Mouse (Mus musculus): ENCODE data around the gene 1700074P13Rik. TPM values are rescaled to one million over a fixed set of nuclear protein-coding genes. Genes with fewer than 3 reads are reported as not detected.
"Not testable (repeated sequence)": the region's sequence is repeated elsewhere in the genome, so short reads cannot be mapped to it uniquely, and the experiment has no call there.

Gene 1700074P13Rik
- not detected for total RNA-seq (2021)

DNA sequence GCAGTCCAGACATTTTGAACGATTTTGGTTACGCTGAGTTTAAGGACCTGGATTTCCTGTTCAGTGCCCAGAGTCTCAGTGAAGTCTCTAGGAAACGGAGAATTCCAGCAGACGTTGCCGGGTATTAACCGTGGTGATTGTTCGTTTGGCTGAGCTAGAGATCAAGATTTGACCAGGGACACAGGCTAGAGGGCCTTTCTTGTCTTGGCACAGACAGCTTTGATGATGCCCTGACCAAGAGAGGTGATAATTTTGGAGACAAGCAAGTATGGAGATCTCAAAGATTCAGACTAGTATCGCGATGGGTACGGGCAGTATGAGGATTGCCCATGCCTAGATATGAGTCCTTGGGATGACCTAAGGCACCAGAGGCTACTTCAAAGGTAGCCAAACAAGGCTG is at the start of gene 1700074P13Rik:
1700074P13Rik (minus strand) TSS at position 101 of the 400 bp plus-strand sequence.
- intact Hi-C loops (cut with DNase I) = no loop called here
- DNase-seq (ENCODE audit: low spot score) = no peak

DNA sequence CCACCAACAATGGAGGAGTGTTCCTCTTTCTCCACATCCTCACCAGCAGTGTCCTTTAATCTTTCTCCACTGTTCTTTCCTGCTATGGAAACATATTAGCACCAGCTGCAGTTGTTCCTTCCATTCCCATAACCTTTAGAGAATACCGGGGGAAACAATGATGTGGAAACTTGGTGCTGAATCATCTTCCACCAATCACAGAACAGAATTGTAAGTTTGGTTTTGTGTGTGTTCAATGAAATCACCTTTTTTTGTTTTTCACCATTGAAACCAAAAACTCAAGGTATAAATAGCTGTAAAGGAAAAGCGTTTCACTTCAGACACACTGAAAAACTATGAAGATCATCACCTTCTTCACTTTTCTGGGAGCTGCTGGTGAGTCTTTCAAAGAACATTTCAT is 24.1 kb upstream of the 1700074P13Rik start, which contains the start of gene 1810009J06Rik:
1810009J06Rik (plus strand) TSS at position 301 of the 400 bp plus-strand sequence.
- intact Hi-C loops (cut with DNase I); DNase-seq (ENCODE audit: low spot score): not testable (repeated sequence)

DNA sequence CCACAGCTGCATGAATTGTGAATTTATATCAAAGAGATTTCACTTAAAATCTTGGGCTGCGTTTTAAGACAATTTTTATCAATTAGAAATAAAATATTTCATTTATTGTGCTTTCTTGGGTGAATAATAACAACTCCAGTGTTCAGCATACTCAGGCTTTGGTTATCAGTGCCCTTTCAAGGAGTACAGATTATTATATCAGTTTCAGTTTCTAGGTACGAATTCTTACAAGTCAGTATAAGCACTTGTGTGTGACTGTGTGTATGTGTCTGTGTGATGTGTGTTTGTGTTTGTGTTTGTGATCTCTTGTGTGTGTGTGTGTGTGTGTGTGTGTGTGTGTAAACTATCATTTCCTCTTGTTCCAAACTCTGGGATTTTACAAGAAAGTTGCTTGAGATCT is 13.4 kb upstream of the 1700074P13Rik start:
- intact Hi-C loops (cut with DNase I) = no loop called here
- no peak for DNase-seq (ENCODE audit: low spot score)

DNA sequence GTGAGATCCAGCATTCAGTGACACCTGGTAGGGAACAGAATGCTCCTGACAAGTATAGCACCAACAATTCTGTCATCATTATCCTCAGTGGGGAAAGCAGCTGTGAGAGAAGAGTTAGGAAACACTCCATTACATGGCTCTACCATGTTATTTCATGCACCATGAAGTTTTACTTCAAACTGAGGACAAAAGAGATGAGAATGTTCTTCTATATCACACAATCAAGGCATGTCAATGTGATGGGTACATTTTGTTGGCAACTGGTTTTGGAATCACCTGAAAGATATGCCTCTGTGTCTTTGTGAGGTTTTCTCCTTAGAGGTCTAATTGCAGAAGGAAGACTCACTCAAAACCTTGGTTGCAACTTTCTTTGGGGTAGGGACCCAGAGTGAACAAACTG is 11.4 kb upstream of the 1700074P13Rik start, which contains the start of gene Gm4744:
Gm4744 (minus strand) TSS at position 101 of the 400 bp plus-strand sequence.
- no peak for DNase-seq (ENCODE audit: low spot score)
- intact Hi-C loops (cut with DNase I) = no loop called here

DNA sequence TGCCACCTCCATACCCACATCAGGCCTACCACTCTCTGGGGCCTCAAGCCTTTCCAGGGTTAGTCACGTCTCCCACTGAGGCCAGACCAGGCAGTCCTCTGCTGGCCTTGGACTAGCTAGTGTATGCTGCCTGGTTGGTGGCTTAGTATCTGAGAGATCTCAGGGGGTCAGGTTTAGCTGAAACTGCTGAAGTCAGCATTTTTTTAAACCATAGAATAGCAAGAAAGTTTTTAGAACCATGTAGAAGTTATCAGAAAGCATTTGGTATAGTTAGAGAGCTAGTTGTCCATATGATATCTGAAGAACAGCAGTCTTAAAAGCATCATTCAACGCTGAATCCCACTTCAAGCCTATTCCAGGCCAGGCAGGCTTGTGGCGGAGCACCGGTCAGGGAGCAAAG is 20.4 kb downstream of the 1700074P13Rik start:
- intact Hi-C loops (cut with DNase I) = no loop called here

DNA sequence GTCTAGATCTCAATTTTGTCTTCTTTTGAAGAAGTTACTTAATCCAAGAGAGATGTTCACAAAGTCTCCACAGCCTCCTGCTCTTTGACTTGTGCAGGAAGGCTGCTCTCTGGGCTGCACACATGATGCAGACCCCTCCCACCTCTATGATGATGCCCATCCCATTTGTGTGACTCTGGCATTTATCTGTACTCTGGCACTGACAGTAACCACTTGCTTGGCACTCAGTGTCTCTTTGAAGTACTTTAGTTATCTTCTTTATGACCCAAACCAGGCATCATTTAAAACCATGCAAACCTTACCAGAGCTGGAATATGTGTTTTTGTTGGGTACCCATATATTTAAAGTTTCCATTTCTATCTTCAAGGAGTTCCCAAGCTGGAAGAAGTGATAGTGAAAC is 40.1 kb downstream of the 1700074P13Rik start, which contains the start of gene Prss58:
Prss58 (minus strand) TSS at position 101 of the 400 bp plus-strand sequence.
- intact Hi-C loops (cut with DNase I) = no loop called here
- no peak for DNase-seq (ENCODE audit: low spot score)

More for the DNA sequence above, 20.4 kb downstream of the 1700074P13Rik start:
- no peak for DNase-seq (ENCODE audit: low spot score)

DNA sequence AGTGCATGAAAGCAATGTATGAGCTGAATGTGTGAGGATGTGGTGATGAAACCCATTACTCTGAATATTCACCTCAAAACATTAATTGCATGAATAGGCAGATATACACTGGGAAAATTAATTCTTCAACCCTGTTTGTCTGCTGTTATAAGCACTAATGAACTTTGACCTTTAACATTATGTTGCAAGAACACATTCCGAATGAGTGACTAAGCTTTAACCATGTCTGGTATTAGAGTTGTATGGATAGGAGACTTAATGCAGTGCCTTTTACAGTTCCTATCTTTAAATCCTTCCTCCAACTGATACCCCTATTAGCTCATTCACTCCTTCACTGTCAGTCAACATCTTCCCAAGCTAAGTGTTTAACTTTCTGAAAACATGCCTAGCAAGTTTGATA is 45.6 kb downstream of the 1700074P13Rik start:
- no peak for DNase-seq (ENCODE audit: low spot score)
- intact Hi-C loops (cut with DNase I) = no loop called here

DNA sequence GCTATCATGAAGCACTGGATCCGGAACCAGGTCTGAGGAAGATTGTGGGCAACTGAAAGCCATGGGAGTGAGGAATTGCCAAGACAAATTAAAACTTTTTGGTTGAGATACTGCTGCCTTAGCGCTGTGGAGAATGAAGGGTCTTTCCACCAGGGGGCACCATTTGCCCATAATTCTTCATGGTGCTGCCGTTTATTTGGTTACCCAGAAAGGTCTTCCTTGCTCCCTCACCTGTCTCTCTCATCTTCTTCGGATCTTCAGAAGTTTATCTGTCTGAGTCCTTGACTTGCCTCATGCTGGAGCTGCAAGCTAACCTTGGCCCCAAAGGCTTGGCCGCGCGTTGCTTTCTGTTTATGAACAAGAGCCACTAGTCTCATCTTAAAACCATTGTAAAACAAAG is 46.8 kb downstream of the 1700074P13Rik start:
- intact Hi-C loops (cut with DNase I) = no loop called here
- DNase-seq (ENCODE audit: low spot score) = no peak

DNA sequence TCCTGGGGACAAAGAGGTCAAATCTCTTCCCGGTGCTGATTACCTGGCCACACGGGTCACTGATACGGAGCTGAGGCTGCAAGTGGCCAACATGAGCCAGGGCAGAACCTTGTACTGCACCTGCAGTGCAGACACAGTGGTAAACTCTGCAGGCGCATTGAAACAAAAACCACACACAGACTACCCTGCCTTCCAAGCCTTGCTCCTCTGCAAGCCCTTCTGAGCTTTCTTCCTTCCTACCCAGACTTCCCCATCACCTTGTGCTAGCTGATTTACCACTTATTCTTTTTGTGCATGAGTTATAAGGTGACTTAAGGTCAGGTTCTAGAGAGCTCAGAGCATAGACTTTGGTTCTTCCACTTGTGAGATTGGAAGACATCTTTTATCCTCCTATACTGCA is 48.6 kb downstream of the 1700074P13Rik start:
- intact Hi-C loops (cut with DNase I) = no loop called here

DNA sequence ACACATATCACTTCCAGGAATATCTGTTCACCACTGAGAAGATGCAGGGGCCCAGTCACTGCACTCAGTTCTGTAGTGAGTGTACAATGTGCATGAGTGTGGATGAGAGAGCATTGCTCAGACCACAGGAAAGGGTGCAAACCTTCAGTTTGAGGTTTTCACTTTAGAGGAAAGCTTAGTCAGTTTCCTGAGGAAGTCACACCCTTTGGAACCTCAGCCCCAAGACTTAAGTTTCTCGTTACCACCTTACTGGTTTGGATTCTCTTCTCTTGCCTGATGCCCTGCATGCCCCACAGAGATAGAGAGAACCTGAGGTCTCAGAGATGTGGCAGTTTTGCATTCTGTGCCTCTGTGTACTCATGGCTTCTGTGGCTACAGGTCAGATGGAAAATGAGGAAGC is 49.4 kb downstream of the 1700074P13Rik start:
- no peak for DNase-seq (ENCODE audit: low spot score)
- intact Hi-C loops (cut with DNase I) = no loop called here

More for the DNA sequence above, 48.6 kb downstream of the 1700074P13Rik start:
- no peak for DNase-seq (ENCODE audit: low spot score)

DNA sequence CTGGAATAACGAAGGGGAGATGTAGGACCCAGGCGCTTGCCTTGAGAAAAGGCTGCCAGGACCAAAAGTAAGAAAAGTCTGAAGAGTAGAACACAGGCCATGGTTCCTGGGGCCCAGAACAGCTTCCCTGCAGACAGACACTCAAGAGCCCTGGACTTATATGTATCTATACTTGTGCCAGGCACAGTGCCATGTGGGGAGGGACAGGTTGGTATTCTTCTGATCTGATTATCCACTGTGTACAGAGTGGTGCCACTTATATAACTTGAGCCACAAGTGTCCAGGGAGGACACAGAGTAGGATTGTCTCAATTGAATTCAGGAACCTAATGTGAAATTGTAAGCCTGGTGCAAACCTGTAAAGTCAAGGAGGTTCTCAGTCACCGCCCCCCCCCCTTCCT is 53.0 kb downstream of the 1700074P13Rik start, which contains the start of gene Moxd2:
Moxd2 (minus strand) TSS at position 101 of the 400 bp plus-strand sequence.
- no peak for DNase-seq (ENCODE audit: low spot score)
- intact Hi-C loops (cut with DNase I) = no loop called here

Other genes starting within 250 kb of the 1700074P13Rik start
- not detected for gene Moxd2, start 53.1 kb downstream of the 1700074P13Rik start, total RNA-seq (2021)
- not detected for gene Prss58, start 40.2 kb downstream of the 1700074P13Rik start, total RNA-seq (2021)
- gene Gm4744, start 11.3 kb upstream of the 1700074P13Rik start, total RNA-seq (2021) = not detected
- gene 1810009J06Rik, start 24.2 kb upstream of the 1700074P13Rik start, total RNA-seq (2021) = not detected
- gene Gm2663, start 58.9 kb upstream of the 1700074P13Rik start, total RNA-seq (2021) = not detected
- gene 2210010C04Rik, start 95.0 kb upstream of the 1700074P13Rik start, total RNA-seq (2021) = not detected